Mouse (Mus musculus) neutrophil, adult 65 days (primary cell): ENCODE results near the gene Gm21541. TPM values are rescaled to one million over a fixed set of nuclear protein-coding genes. Genes with fewer than 3 reads are reported as not detected.

Experiments
- total RNA-seq: library from RNA; stranded (reverse); gene quantifications from 2 replicates; pipeline ENCODE4 v1.2.4, GENCODE M21; 2023

Gm21541 gene
- total RNA-seq: not detected in 2 replicates

DNA sequence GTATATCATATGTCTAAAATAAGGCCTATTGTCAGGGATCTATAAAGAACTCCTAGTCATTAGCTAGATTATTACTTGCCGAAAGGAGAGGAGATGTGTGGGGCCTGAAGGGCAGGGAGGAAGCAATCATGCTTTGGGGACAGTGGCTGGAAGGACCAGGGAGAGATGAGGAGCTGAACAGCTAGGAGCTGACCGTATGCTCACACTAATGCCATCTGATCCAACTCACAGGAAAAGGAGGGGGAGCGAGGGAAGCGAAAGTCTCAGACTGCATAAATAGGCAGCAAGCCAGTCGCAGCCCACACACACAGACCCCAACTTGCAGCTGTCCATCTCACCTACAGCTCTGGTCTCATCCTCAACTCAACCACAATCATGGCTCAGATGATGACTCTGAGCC is at the start of gene Gm21541:
TSS of gene Gm21541 (plus strand) at position 301 of the 400 bp plus-strand sequence.

DNA sequence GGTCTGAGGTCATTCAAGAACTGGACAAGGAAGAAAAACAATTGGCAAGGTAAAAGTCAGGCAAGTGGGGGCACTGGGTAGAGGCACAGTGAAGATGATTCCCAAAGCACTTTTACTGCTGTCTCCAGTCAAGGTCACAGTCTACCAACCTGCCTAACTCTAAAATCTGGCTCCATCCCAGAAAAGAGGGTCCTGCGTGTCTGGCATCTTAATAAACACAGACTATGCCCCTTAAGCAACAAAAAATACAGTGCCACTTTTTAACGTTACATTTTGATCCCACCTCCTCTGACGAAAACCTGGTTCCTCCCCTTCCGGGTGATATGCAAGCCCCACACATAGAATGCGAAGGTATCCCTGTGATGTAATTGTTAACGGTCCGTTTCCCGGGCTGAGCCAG is 37.9 kb downstream of the Gm21541 start, which contains the start of gene Gm20878:
TSS of gene Gm20878 (plus strand) at position 301 of the 400 bp plus-strand sequence.

Other genes with a start within 250 kb of the Gm21541 start
- not detected in 2 replicates for gene Cntfr, start 206.5 kb upstream of the Gm21541 start, total RNA-seq
- gene Il11ra1, start 203.6 kb upstream of the Gm21541 start, total RNA-seq: 9.6 and 15.2 TPM in 2 replicates
- gene Rpp25l, start 190.1 kb upstream of the Gm21541 start, total RNA-seq: 22.3 and 23.9 TPM in 2 replicates
- gene Dctn3, start 180.4 kb upstream of the Gm21541 start, total RNA-seq: 72.9 and 108 TPM in 2 replicates
- gene Arid3c, start 172.5 kb upstream of the Gm21541 start, total RNA-seq: not detected in 2 replicates
- gene Galt, start 148.4 kb upstream of the Gm21541 start, total RNA-seq: 20.3 and 28.6 TPM in 2 replicates
- 11.6 and 15.2 TPM in 2 replicates for gene Sigmar1, start 147.5 kb upstream of the Gm21541 start, total RNA-seq
- 0.98 and 1.2 TPM in 2 replicates for gene Ccl27a, start 129.4 kb upstream of the Gm21541 start, total RNA-seq
- gene Gm20878, start 38.0 kb downstream of the Gm21541 start, total RNA-seq: 4.2 TPM in 1 of 2 replicates, not detected in the other
- not detected in 2 replicates for gene Fam205a4, start 62.4 kb downstream of the Gm21541 start, total RNA-seq
- gene Gm21093, start 131.1 kb downstream of the Gm21541 start, total RNA-seq: not detected in 2 replicates
- not detected in 2 replicates for gene Gm3893, start 187.6 kb downstream of the Gm21541 start, total RNA-seq
- gene Gm13304, start 211.2 kb downstream of the Gm21541 start, total RNA-seq: not detected in 2 replicates
- not detected in 2 replicates for gene Gm13306, start 249.8 kb downstream of the Gm21541 start, total RNA-seq